Mouse (Mus musculus) midbrain, embryonic 14.5 days (tissue): Measurements from ENCODE around the gene Rtf2. TPM values are rescaled to one million over a fixed set of nuclear protein-coding genes. Genes with fewer than 3 reads are reported as not detected.
A peak's percentile ranks its signal among the peaks of the same experiment; 100 is the strongest.

Experiments
- ATAC-seq: fragments of 200-750 bp; cut with Nextera tagmentation; 2 replicates; pipeline ENCODE4 v1.8.0; 2017; ENCODE audit warnings: moderate number of reproducible peaks, moderate library complexity; ENCODE audit not compliant: low FRiP score, low TSS enrichment
- DNase-seq: peaks from one replicate; pipeline ENCODE4 v3.0.0-alpha.2; 2015
- H3K27ac ChIP-seq: fragments of 300-500 bp; sonication (generic); replicated peaks from 2 replicates; pipeline ENCODE4 v1.5.1; 2014; ENCODE audit warnings: mild to moderate bottlenecking, low read depth, low read length, moderate library complexity
- H3K27me3 ChIP-seq: fragments of 300-500 bp; sonication (generic); 2 replicates; pipeline ENCODE4 v1.6.1; 2014; ENCODE audit warnings: low read length, control low read depth, mixed read lengths; ENCODE audit not compliant: control insufficient read depth, insufficient read depth
- H3K36me3 ChIP-seq: fragments of 300-500 bp; sonication (generic); 2 replicates; pipeline ENCODE4 v1.6.1; 2014; ENCODE audit warnings: low read length, control low read depth; ENCODE audit not compliant: control insufficient read depth, insufficient read depth
- H3K4me1 ChIP-seq: fragments of 300-500 bp; sonication (generic); 2 replicates; pipeline ENCODE4 v1.6.1; 2014; ENCODE audit warnings: mild to moderate bottlenecking, antibody characterized with exemption, low read length, control low read depth; ENCODE audit not compliant: control insufficient read depth, insufficient read depth
- H3K4me2 ChIP-seq: fragments of 300-500 bp; sonication (generic); 2 replicates; pipeline ENCODE4 v1.6.1; 2014; ENCODE audit warnings: mild to moderate bottlenecking, low read length, moderate library complexity
- H3K4me3 ChIP-seq: fragments of 300-500 bp; sonication (generic); replicated peaks from 2 replicates; pipeline ENCODE4 v1.5.1; 2014; ENCODE audit warnings: low read depth, low read length
- H3K9ac ChIP-seq: fragments of 300-500 bp; sonication (generic); replicated peaks from 2 replicates; pipeline ENCODE4 v1.6.1; 2014; ENCODE audit warnings: mild to moderate bottlenecking, low read length, moderate library complexity
- H3K9me3 ChIP-seq: fragments of 300-500 bp; sonication (generic); 2 replicates; pipeline ENCODE4 v1.6.1; 2016; ENCODE audit warnings: low read length, control low read depth, mixed read lengths; ENCODE audit not compliant: control insufficient read depth
- WGBS: fragments of 180-500 bp; shearing (Covaris S2); extraction: QIAGEN DNeasy Blood & Tissue Kit; methylation state at CpG from one replicate; pipeline ENCODE4 v1.1.7; 2014; 5-methylcytosine and 5-hydroxymethylcytosine counted together
- polyA plus RNA-seq: library from polyadenylated mRNA; unstranded; fragments of >200 nt; fragmentation: Nextera tagmentation; extraction: Ambion mirVana; gene quantifications from 2 replicates; pipeline ENCODE4 v1.2.1, GENCODE M21; 2014

Rtf2 gene
- polyA plus RNA-seq, 1 experiment from 2014 or later: 101 TPM

DNA sequence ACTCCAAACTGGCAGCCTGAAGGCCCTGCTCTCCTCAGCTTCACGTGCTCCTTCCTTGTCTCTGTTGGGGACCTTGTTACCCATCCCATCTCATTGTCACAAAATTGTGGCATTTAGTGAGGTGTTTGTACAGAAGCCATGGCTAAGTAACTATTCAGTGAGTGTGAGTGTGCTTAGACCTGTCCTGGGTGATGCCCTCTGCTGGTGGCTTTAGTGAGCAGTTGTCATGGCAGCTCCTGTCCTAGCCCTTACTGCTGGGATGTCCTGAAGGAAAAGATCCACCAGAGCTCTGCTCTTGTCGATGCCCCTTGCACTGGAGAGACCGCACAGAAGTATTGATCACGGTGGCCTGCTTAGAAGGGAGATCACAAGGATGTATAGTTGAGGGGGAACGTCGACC is 7.0 kb downstream of the Rtf2 start:
- Histone ChIP-seq H3K4me1 (no peaks in the 10 kb centered on the region), H3K27ac (no peak overlapping the region), H3K9me3 (no peaks in the 10 kb centered on the region), H3K36me3 (peaks cover 76% of the 10 kb centered on the region), H3K4me2 (no peak overlapping the region), H3K9ac (no peak overlapping the region), H3K4me3 (no peak overlapping the region), H3K27me3 (no peaks in the 10 kb centered on the region)
- peak; percentile 45 for DNase-seq
- WGBS: 92% methylated on average over 6 of the region's 6 CpGs
- no peak for ATAC-seq

DNA sequence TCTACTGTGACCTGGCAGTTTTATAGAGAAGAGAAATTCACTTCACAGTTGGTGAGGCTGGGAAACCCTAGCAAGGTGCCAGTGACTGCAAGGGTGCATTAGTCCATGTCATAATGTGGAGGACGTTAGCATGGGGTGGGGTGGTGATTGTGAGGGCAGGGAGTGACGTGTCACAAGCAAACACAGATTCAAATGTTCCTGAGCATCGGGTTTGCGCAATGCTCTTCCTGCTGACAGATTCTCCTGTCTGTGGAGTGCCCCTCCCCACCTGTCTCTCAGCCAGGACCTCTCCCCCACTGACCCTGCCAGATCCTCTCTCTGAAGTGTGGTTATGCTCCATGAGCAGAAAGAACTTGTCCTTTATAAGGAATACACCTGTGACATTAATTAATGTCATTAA is 8.0 kb downstream of the Rtf2 start:
- WGBS: 95% methylated on average over 4 of the region's 4 CpGs
- Histone ChIP-seq H3K36me3 (peaks cover 86% of the 10 kb centered on the region), H3K4me2 (no peak overlapping the region), H3K27me3 (no peaks in the 10 kb centered on the region), H3K9ac (no peak overlapping the region), H3K4me1 (no peaks in the 10 kb centered on the region), H3K9me3 (no peaks in the 10 kb centered on the region), H3K27ac (no peak overlapping the region), H3K4me3 (no peak overlapping the region)
- DNase-seq (no peak), ATAC-seq (no peak)

DNA sequence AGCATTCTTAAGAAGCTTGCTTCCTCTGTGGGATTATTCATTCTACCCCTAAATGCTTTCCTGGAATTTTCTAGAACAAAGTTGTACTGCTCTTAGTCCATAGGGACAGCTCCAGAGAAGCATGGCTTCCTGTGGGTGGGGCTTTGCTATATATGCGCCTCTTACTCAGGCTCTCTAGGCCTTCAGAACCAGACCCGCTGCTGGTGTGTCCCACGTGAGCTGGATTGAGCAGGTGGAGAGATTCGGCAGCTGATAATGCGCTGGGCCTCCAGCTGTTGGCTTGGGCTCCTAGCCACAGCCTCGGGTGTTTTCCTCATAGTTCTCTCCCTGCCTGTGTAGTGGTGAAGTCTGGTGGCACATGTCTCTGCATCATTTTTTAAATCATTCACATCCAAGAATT is 10.3 kb downstream of the Rtf2 start:
- H3K4me1 ChIP-seq: no peaks in the 10 kb centered on the region
- WGBS: 92% methylated on average over 6 of the region's 6 CpGs
- DNase-seq (no peak), ATAC-seq (no peak)
- H3K36me3 ChIP-seq: peaks cover 94% of the 10 kb centered on the region
- no peaks in the 10 kb centered on the region for H3K9me3 ChIP-seq
- no peaks in the 10 kb centered on the region for H3K27me3 ChIP-seq
- no peak overlapping the region for H3K9ac ChIP-seq
- H3K4me2 ChIP-seq: no peak overlapping the region
- no peak overlapping the region for H3K27ac ChIP-seq
- no peak overlapping the region for H3K4me3 ChIP-seq

DNA sequence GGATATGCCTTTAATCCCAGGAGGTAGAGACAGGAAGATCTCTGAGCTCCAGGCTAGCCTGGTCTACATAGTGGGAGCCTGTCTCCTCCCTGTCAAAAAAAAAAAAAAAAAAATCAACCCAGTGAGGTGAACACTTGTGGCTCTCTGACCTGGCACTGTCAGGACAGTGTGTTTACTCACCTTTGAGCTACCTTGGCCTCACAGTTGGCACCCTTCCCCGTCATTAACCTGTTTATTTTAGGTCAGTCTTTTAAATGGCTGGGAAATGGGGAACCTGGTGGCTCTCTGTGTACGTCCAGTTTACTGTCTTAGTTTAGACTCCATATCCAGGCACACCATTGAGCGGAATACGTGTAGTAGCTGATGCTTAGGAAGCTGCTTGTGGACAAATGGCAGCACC is 11.7 kb downstream of the Rtf2 start:
- Histone ChIP-seq H3K36me3 (peaks cover 87% of the 10 kb centered on the region), H3K4me3 (no peak overlapping the region), H3K4me2 (no peak overlapping the region), H3K9me3 (no peaks in the 10 kb centered on the region), H3K27me3 (no peaks in the 10 kb centered on the region), H3K9ac (no peak overlapping the region), H3K4me1 (no peaks in the 10 kb centered on the region), H3K27ac (no peak overlapping the region)
- 98% methylated on average over 4 of the region's 4 CpGs for WGBS
- ATAC-seq (no peak), DNase-seq (no peak)

DNA sequence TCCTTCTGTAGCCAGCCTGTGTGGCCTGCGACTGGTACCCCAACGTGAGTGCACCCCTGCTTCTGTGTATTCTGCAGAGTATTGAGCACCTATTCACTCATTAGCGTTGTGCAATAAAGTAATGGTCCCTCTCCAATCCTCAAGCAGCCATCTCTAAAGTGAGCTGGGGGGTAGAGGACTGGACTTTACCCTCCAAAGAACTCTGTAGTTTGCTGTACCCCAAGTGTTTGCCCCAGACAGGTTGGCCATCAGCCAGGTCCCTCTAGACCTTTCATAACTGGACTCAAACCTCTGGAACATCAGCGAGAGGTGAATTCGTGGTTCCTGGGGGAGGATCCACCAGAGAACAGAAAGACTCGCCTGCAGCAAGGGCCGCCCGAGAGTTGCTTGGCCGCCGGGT is 12.1 kb downstream of the Rtf2 start:
- ATAC-seq (no peak), DNase-seq (no peak)
- Histone ChIP-seq H3K4me2 (no peak overlapping the region), H3K27ac (no peak overlapping the region), H3K4me1 (no peaks in the 10 kb centered on the region), H3K4me3 (no peak overlapping the region), H3K27me3 (no peaks in the 10 kb centered on the region), H3K9ac (no peak overlapping the region), H3K9me3 (no peaks in the 10 kb centered on the region), H3K36me3 (peaks cover 87% of the 10 kb centered on the region)
- WGBS: 95% methylated on average over 10 of the region's 10 CpGs

DNA sequence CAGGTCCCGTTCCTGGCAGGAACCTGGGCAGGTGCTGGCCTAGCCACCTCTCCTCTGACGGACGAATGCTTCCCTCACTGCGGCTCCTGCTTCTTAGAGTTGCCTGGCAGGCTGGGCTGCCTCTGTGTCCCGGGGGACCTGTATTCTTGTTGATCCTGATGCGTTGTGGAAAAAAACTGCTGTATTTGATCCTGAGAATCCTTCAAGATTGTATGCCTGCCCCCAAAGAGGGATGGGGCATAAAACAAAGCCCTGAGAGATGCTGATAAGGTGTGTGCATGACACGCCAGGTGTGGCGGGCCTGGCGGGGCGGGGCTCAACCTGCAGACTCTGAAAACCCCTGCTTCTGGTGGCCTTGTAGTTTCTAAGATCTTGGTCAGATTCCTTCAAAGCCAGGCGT is 18.1 kb downstream of the Rtf2 start, which contains the start of gene Gcnt7:
TSS of gene Gcnt7 (minus strand) at position 101 of the 400 bp plus-strand sequence.
- H3K9ac ChIP-seq: no peak within 1 kb of the TSS
- no peak for DNase-seq
- H3K36me3 ChIP-seq: peaks cover 47% of the 10 kb centered on the region
- no peak for ATAC-seq
- no peak within 1 kb of the TSS for H3K4me2 ChIP-seq
- 91% methylated on average over 11 of the region's 11 CpGs for WGBS
- H3K9me3 ChIP-seq: no peaks in the 10 kb centered on the region
- no peaks in the 10 kb centered on the region for H3K4me1 ChIP-seq
- no peaks in the 10 kb centered on the region for H3K27me3 ChIP-seq
- H3K27ac ChIP-seq: no peak within 1 kb of the TSS
- no peak within 1 kb of the TSS for H3K4me3 ChIP-seq

DNA sequence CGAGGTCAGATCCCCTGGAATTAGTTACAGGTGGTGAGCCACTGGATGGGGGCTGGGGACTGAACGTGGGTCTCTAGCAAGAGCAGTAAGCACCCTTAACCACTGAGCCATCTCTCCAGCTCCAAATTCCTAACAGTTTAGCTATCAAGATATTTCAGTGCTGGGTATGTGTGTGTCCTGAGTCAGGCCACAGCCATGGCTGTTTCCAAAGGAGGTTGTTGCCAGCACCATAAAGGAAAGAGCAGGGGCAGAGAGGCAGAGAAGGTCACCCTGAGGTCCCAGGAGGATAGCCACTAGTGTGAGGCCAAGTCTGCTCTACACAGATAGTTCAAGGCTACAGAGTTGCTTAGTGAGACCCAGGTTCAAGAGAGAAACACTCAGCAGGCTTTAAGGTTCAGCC is 20.3 kb downstream of the Rtf2 start:
- WGBS: 80% methylated on average over 2 of the region's 2 CpGs
- Histone ChIP-seq H3K4me3 (no peak overlapping the region), H3K9me3 (no peaks in the 10 kb centered on the region), H3K27me3 (no peaks in the 10 kb centered on the region), H3K9ac (no peak overlapping the region), H3K4me1 (no peaks in the 10 kb centered on the region), H3K27ac (no peak overlapping the region), H3K36me3 (peaks cover 48% of the 10 kb centered on the region), H3K4me2 (no peak overlapping the region)
- DNase-seq (no peak), ATAC-seq (no peak)

DNA sequence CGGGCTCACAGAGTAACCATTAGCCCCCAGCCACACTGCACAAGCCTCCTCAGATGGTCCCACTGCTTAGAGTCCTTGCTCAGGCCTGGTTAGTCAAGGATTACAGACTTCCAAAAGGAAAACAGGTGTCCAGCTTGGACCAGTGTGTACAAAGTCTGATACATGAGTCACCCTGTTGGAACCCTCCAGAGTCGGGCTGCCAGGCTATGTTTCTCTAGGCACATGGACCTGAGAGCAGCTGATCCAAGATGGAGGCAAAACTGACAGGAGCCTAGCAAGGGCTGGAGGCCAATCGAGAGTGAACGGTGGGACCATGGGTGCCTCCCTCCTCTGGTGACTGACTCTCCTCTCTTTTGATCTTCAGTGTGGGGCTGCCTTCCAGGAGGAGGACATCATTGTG is 22.5 kb downstream of the Rtf2 start:
- H3K4me2 ChIP-seq: no peak overlapping the region
- H3K27ac ChIP-seq: no peak overlapping the region
- DNase-seq: no peak
- ATAC-seq: no peak
- no peaks in the 10 kb centered on the region for H3K27me3 ChIP-seq
- H3K36me3 ChIP-seq: peaks cover 53% of the 10 kb centered on the region
- H3K9me3 ChIP-seq: no peaks in the 10 kb centered on the region
- 98% methylated on average over 4 of the region's 4 CpGs for WGBS
- no peak overlapping the region for H3K9ac ChIP-seq
- H3K4me3 ChIP-seq: no peak overlapping the region
- no peaks in the 10 kb centered on the region for H3K4me1 ChIP-seq

DNA sequence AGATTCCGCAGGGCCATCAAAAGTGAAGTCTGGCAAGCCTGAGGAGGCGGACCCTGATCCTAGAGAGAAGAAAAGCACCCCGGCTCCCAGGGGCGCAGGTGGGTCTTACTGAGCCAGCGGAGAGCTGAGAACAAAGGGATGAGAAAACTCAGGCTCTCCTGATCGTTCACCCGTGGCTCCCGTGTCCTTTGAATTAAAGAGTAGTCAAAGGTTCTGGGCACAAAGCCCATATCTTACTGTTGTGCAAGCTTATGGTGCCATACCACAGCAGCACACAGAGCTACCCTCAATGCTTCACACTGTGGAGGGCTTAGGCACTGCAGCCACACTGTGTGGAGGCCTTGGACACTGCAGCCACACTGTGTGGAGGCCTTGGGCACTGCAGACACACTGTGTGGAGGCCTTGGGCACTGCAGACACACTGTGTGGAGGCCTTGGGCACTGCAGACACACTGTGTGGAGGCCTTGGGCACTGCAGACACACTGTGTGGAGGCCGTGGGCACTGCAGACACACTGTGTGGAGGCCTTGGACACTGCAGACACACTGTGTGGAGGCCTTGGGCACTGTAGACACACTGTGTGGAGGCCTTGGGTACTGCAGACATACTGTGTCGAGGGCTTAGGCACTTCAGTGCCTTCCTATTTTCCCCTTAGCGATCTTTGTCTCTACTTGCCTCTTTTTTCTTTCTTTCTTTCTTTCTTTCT is 26.2 kb downstream of the Rtf2 start:
- Histone ChIP-seq H3K9ac (no peak overlapping the region), H3K4me1 (no peaks in the 10 kb centered on the region), H3K27ac (no peak overlapping the region), H3K36me3 (peaks cover 72% of the 10 kb centered on the region), H3K4me2 (no peak overlapping the region), H3K4me3 (no peak overlapping the region), H3K27me3 (no peaks in the 10 kb centered on the region), H3K9me3 (no peaks in the 10 kb centered on the region)
- no peak for ATAC-seq
- DNase-seq: no peak
- 75% methylated on average over 11 of the region's 11 CpGs for WGBS
